Mouse (Mus musculus) heart, postnatal 10 days (tissue): ENCODE data around the gene Vmn1r4. TPM values are rescaled to one million over a fixed set of nuclear protein-coding genes. Genes with fewer than 3 reads are reported as not detected.
A peak's percentile ranks its signal among the peaks of the same experiment; 100 is the strongest.

Experiments
- DNase-seq, 2 experiments: peaks; one replicate each; pipeline ENCODE4 v3.0.0; 2021
- intact Hi-C: fragments of 180-260 bp; cut with DNase I; formaldehyde crosslinking; loops from one replicate; pipeline ENCODE4 v1.15.1; 2025
- total RNA-seq, 2 experiments: library from RNA; stranded (reverse); gene quantifications; 2 replicates each; pipeline ENCODE4 v1.2.3; 2021

The Vmn1r4 gene
- total RNA-seq = under 1 TPM in 1 of 2 experiments, not detected in 1; 0.17 TPM

DNA sequence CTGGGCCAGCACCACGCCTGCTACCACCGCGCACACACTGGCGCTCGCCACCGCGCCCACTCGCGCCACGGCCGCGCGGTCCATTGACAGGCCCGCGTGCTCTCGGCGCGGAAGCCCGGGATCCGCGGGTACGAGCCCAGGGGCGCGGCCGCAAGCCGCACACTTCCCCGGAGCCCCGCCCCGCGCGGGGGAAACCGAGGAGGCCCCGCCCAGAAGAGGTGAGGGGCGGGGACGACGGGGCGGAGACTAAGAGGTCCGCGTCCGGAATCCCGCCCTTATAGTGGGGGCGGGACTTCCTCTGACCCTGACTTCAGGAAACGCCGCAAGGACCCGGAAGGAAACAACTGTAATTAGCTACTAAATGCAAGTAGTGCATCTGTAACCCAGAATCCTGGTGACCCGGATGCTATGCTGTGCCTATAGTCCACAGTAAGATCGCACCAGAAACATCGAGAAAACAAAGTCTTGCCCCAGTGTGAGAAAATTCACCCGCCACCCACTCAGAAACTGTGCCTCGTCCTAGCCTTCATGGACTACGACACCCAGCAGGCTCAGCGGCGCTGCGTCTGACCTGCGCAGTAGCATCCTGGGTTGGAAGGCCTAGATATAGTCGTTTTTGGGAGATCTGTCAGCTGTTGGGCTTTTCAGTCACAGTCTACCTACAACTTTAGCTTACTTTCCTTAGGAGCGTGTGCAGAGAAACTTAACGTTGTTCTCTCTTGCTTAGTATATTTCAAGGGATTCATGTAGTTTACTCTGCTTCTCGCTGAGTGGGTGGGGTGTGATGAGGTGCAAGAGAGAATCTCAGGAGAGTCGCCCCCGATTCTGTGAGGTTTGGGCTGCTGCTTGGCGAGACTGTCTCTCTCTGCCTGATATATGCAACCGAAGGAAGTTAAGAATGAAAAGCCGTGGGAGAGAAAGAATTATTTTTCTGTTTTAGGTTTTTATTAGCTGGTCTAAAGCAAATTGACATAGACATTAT, at the start of gene Vmn1r4, which contains the start of gene Nt5c3:
Gene Vmn1r4 (plus strand): TSS at position 290 of the 982 bp plus-strand sequence.
Gene Nt5c3 (minus strand): TSS at position 207 of the 982 bp plus-strand sequence.
- DNase-seq = peak; percentile 95
- intact Hi-C loops = loop anchor here (2.0 to 10.0 kb wide), 4 partner anchors 127 to 651 kb away; partner anchors contain the start of genes Avl9, Kbtbd2 and Ppm1k

DNA sequence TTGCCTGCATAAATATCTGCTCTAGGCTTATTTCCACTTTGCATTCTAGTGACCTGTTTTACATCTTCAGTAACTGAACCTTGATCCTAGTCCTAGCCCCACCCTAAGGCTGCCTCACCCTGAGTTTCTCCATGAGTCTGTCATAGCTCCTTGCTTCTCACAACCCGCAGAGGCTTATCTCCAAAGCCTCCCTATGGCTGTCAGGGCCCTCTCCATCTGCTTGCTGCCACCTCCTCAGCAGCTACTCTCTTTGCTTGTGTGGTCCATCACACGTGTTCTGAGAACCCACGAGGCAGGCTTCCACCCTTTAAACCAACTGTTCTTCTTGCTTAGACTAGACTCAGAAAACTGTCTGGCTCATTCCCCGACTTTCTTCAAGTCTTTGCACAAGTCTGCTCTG, 46.9 kb upstream of the Vmn1r4 start:
- intact Hi-C loops = no loop called here
- DNase-seq = no peak

DNA sequence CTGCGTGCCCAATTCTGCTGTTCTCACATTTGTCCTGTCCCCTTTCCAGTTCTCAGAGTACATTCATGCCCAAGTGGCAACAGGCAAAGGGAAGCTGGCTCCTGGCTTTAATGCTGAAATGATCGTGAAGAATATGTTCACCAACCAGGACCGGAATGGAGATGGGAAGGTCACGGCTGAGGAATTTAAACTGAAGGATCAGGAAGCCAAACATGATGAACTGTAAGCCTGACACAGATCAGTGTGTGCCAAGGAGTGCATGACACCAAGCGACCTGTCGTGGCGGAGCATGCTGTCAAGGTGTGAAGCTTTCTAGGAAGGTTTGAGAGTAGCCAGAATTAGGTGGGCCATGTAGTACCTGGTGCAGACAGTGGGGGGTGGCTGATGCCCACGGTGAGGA, 45.8 kb upstream of the Vmn1r4 start:
- intact Hi-C loops = no loop called here
- no peak for DNase-seq

DNA sequence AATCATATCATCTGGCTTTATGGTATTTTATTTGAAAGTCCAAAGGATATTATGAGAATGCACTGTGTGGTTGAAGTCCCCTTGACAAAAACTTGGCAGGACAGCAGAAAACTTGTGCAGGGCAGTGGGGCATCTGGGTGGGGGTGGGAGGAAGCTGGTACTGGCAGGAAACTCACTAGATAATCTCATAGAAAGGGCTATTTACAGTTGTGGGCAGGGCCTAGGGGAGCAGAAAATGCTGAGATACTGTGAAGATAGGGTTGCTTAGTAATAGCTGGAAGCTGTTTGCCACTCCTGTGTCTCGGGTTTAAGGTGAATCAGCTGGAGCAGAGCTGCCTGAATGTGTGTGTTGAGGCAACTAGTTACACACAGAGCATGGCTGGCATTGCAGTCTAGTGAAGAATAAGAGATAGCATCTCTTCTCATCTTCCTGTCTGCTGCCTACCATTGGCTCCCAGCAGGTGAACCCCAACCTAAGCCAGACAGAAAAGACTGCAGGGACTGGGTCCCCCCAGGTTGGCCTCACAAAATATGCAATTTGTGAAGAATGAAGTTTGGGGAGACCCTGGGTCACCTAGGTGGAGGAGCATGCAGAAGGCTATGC, 44.4 kb upstream of the Vmn1r4 start:
- intact Hi-C loops = no loop called here
- DNase-seq = peak in 1 of 2 experiments; percentile 36

DNA sequence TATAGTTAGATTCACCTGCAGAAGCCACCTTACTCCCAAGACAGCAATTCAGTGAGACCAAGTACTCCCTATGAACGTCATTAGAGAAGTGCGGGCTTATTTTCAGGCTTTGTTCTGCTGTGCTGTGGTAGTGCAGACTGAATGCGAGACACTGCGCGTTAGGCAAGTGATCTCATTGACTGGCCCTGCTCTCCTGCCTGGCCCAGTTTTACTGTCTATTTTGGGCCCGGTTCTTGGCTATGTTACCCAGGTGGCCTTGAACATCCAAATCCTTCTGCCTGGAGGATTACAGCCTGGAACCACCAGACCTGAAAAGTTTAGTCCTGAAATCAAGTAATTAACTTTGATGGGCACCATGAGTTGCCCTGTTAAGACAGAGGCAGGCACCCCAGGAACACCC, 35.3 kb upstream of the Vmn1r4 start:
- DNase-seq = peak in 1 of 2 experiments; percentile 59
- intact Hi-C loops = no loop called here

DNA sequence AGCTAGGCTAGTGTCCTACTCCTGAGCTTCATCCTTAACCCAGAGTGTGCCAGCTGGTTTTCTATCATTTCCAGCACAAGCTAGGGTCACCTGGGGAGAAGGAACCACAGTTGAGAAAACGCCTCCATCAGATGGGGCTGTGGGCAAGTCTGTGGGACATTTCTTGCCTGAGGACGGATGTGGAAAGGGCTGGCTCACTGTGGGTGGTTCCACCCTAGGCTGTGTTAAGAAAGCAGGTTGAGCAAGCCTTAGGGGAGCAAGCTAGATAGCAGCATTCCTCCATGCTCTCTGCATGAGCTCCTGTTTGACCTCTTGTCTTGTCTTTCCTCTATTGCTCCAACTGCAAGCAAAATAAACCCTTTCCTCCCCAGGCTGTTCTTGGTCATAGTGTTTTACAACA, 33.1 kb upstream of the Vmn1r4 start:
- intact Hi-C loops = no loop called here
- DNase-seq = no peak

DNA sequence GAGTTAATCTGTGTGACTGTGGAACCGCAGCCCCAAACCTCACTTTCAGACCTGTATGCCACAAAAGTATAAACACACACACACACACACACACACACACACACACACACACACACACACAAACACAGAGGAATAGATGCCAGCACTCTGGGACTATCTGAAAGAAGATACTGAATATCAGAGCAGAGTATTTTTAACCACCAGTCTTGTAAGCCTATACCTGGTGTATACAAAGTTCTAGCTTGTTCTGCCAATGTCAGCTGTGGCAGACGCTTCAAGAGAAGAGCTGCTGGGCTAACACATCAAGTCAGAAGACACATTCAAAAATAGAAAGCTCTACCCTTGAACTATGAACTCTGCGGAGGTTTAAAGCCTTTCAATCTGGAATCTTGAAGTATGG, 24.2 kb upstream of the Vmn1r4 start:
- peak; percentile 39 to 59 for DNase-seq
- intact Hi-C loops = no loop called here

DNA sequence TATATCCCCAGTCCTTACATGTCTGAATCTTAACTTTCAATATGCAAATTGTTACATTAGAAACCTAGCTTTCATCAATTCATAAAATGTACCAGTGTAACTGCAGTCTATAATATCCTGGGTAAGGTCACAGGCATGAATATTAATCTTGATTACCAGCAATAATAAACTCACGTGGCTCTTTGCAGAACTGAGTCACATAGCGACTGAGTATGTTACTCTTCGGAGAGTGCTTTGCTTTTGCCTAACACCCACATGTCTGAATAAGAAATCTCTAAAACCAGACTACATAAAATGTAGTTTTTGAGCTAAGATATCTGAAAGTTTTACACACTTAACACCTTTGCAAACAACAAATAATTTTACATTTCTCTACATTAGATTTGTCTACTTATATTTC, 22.5 kb upstream of the Vmn1r4 start:
- DNase-seq = no peak
- intact Hi-C loops = no loop called here

DNA sequence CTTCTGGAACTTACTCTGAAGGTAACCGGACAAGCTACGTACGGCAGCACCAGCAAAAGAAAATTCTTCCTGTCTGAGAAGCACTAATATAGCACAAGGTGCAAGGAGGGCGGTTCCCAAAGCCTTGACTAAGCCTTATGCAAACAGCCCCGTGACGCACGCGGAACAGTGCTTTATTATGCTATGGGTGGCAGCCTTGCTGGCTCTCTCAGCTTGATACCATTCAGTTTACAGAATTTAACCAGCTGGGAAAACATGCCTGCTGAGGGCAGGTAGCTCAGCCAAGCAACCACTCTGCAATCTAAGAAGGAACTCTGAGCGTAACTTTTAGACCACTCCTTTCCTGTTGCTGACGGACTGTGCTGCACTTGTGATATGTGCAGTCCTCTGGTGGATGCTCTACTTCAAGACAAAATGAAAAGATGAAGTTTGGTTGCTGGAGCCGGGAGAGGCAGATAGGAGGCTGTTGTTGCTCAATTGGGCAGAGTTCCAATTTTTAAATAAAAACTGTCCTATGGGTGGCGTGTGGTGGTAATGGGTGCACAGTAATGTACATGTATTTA, 21.9 kb upstream of the Vmn1r4 start:
- DNase-seq = peak; percentile 59 to 75
- intact Hi-C loops = no loop called here

DNA sequence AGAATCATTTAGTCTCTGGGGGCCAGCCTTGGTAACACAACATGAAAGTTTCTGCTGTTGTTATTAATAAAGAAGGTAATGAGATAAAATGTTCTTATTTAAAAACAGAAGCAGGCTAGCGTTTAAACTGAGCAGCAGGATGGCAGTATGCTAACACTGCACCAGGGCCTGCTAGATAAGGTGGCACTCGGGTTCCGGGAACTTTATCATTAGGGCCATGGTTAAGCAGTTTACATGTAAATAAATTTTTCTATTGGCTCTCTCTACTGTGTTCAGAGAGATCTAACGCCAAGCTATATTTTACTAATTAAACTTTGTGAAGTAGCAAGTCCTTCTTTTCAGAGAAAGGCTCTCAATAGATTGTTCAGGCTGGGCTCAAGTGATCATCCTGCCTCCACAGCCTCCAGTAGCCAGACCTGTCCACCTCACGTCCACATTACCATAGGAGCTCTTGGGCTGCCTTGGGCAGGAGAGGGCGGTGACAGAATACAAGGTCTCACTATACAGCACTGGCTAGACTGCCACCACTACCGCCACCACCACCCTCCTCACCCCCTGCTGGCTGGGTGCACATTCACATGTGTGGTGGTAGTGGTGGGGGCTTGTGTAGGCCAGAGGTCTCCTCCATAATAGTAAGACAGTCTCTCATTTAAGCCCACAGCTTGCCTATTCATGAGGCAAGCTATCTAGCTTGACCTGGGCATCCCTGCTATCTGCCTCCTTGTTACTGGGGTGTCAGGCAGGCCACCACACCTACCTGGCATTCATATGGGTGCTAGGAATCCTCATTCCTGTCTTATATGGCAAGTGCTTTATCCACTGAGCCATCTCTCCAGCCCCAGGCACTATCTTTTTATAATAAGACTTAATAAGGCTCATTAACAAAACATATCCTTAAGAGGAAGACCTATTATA, 21.0 kb upstream of the Vmn1r4 start:
- intact Hi-C loops = no loop called here
- no peak for DNase-seq

DNA sequence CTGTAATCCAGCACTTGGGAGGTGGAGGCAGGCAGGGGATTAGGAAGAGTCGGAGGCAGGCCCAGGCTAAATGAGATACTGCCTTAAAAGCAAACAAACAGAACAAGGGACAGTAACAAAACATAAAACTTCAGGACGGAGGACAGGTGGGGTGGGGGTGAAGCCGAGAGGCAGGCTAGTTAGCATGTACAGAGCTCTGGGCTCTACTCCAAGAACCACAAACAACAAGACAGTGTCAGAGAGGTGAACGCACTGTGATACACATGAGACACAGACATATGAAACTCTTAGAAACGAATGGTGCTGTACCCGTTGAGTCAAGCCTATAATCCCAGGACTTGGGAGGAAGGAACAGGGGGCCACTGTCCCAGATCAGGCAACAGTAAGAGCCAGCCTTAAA, 20.0 kb upstream of the Vmn1r4 start:
- intact Hi-C loops = no loop called here

DNA sequence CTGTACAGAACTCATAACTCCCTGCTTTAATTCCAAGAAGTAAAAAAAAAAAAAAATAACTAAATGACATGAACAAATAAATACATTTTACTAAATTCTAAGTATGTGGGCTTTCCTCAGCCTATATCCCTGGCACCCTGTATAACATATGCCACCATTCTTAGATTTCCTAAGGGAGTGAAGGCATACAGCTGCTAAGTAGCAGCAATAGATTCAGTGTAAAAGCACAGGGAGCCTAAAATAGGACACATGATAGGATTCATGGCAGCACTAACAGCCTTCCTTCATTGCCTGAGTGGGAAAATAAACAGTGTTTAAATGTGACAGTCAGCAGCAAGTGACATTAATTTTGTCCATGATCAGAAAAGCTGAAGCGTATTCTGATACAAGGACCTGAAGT, 19.5 kb upstream of the Vmn1r4 start:
- intact Hi-C loops = no loop called here
- DNase-seq = no peak

More for the DNA sequence above, 20.0 kb upstream of the Vmn1r4 start:
- no peak for DNase-seq

DNA sequence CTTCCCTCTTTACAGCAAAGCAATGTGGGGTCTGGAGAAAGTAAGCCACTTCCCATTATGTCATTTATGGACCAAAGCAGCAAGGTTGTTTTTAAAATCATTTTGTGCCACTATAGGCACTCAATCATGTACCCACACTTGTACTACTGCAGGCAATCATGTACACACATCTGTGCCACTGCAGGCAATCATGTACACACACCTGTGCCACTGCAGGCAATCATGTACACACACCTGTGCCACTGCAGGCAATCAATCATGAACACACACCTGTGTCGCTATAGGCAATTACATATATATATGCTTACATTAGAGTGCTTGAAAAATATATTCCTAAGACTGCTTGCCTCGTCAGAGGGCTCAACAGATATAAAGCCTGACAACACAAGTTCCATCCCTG, 18.8 kb upstream of the Vmn1r4 start:
- intact Hi-C loops = loop anchor here (5.0 kb wide), 1 partner anchor 33 kb away; no protein-coding TSS in a partner anchor

DNA sequence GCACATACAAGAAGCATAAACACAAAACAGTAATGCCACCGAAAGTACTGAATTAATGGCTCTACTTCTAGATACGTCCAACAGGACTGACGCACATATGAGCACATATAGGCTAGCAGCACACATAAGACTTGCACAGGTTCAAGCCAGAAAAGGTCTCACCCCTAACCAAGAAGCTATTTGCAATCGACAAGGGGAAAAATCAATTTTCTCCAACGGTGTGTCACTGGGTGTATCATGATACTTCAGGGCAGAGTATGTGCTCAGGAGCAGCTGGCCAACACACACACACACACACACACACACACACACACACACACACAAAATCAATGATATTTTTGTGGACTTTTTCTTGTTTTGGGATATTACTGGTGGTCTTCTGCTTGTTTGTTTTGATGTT, 18.3 kb upstream of the Vmn1r4 start:
- no peak for DNase-seq
- intact Hi-C loops = loop anchor here (5.0 kb wide), 1 partner anchor 33 kb away; no protein-coding TSS in a partner anchor

More for the DNA sequence above, 18.8 kb upstream of the Vmn1r4 start:
- no peak for DNase-seq

DNA sequence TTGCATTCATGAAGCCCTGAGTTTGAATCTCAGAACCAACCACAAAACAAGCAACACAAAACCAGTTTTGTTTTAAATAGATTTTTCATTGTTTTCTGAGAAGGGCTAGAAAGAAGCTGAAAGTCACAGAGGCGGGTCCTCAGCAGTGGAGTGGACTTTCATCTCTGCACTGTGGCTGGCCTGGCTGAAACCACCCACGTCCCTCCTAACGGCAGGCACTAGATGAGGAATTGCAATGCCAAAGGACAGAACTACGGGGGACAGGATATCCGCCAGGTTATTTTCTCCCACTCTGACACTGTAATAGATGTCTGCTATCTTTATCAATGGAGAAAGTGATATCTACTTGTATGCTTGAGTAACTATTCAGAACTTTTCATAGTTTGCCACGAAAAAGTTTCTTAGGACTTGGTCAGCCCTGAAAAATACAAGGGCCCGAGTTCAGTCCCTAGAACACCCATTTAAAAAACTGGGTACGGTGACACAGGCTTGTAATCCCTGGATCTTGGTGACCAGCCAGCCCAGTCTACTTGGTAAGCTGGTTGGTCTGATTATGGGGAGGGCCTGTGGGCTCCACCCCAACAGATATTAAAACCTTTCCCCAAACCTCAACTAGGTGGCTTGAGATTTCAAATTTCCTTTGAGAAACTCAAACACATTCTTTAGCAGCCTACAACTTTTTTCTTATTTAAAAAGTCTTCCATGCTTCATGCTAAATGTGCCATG, 17.5 kb upstream of the Vmn1r4 start:
- intact Hi-C loops = loop anchor here (5.0 kb wide), 1 partner anchor 34 kb away; no protein-coding TSS in a partner anchor
- no peak for DNase-seq

DNA sequence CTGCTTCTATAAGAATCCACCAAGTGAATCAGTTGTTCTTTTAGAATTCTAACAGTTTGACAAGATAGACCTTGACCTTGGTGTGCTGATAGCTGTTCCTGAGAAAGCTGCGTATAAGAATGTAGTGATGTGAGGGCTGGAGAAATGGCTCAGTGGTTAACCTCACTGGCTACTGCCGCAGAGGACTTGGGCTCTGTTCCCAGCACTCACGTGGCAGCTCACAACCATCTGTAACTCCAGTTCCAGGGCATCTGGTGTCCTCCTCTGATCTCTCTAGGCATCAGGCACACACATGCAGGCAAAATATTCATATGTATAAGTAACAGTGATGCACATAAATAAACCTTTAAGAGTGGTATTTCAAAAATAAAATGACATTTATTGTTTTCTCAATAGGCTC, 15.8 kb upstream of the Vmn1r4 start:
- intact Hi-C loops = loop anchor here (5.0 kb wide), 1 partner anchor 36 kb away; no protein-coding TSS in a partner anchor
- no peak for DNase-seq

DNA sequence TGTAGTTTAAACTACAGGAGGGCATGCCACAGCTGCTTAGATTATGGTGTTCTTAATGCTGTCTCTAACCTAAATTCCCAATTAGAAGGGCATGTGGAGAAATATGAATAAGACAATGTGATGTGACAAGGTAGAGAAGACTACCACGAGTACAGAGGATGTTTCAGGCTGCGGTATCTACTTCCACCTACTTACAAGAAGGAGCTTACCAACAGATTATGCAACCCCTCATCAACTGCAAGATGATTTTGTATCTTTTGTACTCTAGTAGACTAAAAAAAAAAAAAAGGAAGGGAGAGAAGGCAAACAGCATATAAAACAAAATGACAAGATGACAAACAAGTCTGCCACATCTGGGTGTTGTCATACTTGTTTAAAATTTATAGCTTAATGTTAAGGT, 15.4 kb upstream of the Vmn1r4 start:
- intact Hi-C loops = loop anchor here (5.0 kb wide), 1 partner anchor 36 kb away; no protein-coding TSS in a partner anchor
- DNase-seq = no peak

DNA sequence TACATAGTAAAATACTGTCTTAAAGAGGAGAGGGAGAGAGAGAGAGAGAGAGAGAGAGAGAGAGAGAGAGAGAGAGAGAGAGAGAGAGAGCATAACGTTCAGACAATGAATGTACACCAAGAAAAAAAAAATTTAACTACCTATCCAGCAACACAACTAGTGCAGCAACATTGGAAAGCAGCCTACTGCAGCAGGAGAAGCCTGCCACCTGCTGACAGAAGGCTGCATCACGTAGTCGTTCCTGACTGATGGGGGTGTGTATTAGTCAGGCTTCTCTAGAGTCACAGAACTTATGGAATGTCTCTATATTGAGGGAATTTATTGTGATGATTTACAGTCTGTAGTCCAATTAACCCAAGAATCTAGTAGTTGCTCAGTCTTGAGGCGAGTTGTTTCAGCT, 14.9 kb upstream of the Vmn1r4 start:
- peak; percentile 76 to 83 for DNase-seq
- intact Hi-C loops = loop anchor here (1.0 to 5.0 kb wide), 3 partner anchors 37 to 101 kb away; no protein-coding TSS in a partner anchor

DNA sequence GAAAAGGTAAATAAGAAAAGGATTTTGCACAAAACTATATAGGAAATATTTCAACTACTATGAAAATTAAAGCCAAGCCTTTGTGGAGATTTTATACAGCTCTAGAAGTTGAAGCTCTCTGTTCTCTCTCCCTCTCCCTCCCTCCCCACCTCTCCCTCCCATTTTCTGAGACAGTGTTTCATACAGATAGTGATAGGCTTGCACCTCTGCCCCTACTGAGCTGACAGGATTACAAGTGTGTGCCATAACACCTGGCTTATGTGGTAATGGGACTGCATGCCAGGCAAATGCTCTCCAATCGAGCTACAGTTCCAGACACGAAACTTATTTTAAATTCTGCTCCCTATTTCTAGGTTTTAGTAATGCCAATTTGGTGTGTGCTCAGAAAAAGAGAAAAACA, 12.9 kb upstream of the Vmn1r4 start:
- no peak for DNase-seq
- intact Hi-C loops = no loop called here
